Comparison of ENCODE assay signal across 22 mouse cellular contexts in genomic region chr2:160756583-160757203, GRCm38 (mm10). TPM values are rescaled to one million over a fixed set of nuclear protein-coding genes. Genes with fewer than 3 reads are reported as not detected.
A peak's percentile ranks its signal among the peaks of the same experiment; 100 is the strongest.
DNase-seq lines count a peak whose midpoint lies in the region; ATAC-seq and TF ChIP-seq lines count a peak whose summit lies in the region.
"Had no signal": no experiment of that assay in that cellular context is flagged by ENCODE, and none has a peak within 500 bp of the region (broad histone marks: within the 10 kb centered on the region; RNA-seq: fewer than 3 reads in every experiment).

No protein-coding gene starts in this region.

- no peak for TF ChIP-seq RAD21 in CH12.LX (IDR thresholded peaks at IDR 0.05; ENCODE audit: low read depth, low read length)

- dilution Hi-C loops in CH12.LX (cut with MboI; ENCODE audit: extremely low pct_ligation_motif_present, extremely low pct_unique_long_range_greater_than_20kb, low sequenced_read_pairs) = no loop called here

- no peak overlapping the region for H3K4me3 ChIP-seq in spleen, adult 2 months (ENCODE audit: extremely low read depth, insufficient read depth, insufficient read length)
- peak overlapping the region in 1 of 3 experiments; percentile 30 for H3K4me3 ChIP-seq in CH12.LX (replicated peaks in 1 of 3; ENCODE audit: low read depth in 2 of 3, low read length in 2 of 3, poor library complexity in 1 of 3)
- H3K4me3 ChIP-seq in kidney, embryonic 14.5 days (ENCODE audit: low read length) = no peak overlapping the region
- H3K4me3 ChIP-seq: forebrain, embryonic 13.5 days; hindbrain, embryonic 13.5 days; kidney, embryonic 15.5 days; limb, embryonic 12.5 days; liver, embryonic 12.5 days; midbrain, embryonic 10.5 days had no signal

- TF ChIP-seq EP300 in CH12.LX (IDR thresholded peaks at IDR 0.05; ENCODE audit: low read length) = peak; percentile 68

- H3K27ac ChIP-seq in spleen, adult 2 months (ENCODE audit: insufficient read depth, low read length) = peak overlapping the region; percentile 59
- H3K27ac ChIP-seq in CH12.LX (ENCODE audit: insufficient read depth, low read depth) = peak overlapping the region; percentile 12; the same call in 1 of the 2 replicates
- H3K27ac ChIP-seq in kidney, embryonic 14.5 days (ENCODE audit: low read depth, low read length) = no peak overlapping the region
- H3K27ac ChIP-seq: forebrain, embryonic 13.5 days; hindbrain, embryonic 13.5 days; kidney, embryonic 15.5 days; limb, embryonic 12.5 days; liver, embryonic 12.5 days; midbrain, embryonic 10.5 days; stomach, postnatal 0 days had no signal

- H3K79me2 ChIP-seq in CH12.LX (replicated peaks; ENCODE audit: control insufficient read depth, extremely low read depth, insufficient read depth, poor library complexity, severe bottlenecking) = no peaks in the 10 kb centered on the region

- no peaks in the 10 kb centered on the region for H3K9me3 ChIP-seq in CH12.LX (replicated peaks; ENCODE audit: low read length)
- no peaks in the 10 kb centered on the region for H3K9me3 ChIP-seq in kidney, embryonic 14.5 days (ENCODE audit: control insufficient read depth, low read length)
- H3K9me3 ChIP-seq: forebrain, embryonic 13.5 days; hindbrain, embryonic 13.5 days; kidney, embryonic 15.5 days; limb, embryonic 12.5 days; liver, embryonic 12.5 days; midbrain, embryonic 10.5 days had no signal

- TF ChIP-seq POLR2A in spleen, adult 2 months (IDR thresholded peaks at IDR 0.05; ENCODE audit: low read depth, low read length) = no peak
- TF ChIP-seq POLR2A in CH12.LX (IDR thresholded peaks at IDR 0.05; ENCODE audit: low read depth, low read length) = no peak

- in situ Hi-C loops in CH12.LX (cut with MboI; ENCODE audit: low pct_ligation_motif_present, low pct_unique_long_range_greater_than_20kb, low sequenced_read_pairs) = no loop called here

- peak; percentile 22 to 56 for DNase-seq in spleen, adult 2 months (ENCODE audit: low read depth in 1 of 2, low spot score in 2 of 2)
- DNase-seq in spleen, postnatal 14 days (ENCODE audit: low spot score in 2 of 2) = no peak
- DNase-seq in A20 (ENCODE audit: low read depth, low spot score) (peak; percentile 85), CH12.LX (ENCODE audit: extremely low read depth) (peak; percentile 68)
- DNase-seq in adrenal gland, adult 8-10 months = no peak
- DNase-seq in frontal cortex, postnatal 36 days (ENCODE audit: low spot score in 2 of 2) = no peak
- DNase-seq: cerebellum, adult 9-10 months; kidney, postnatal 4 days; layer of hippocampus, adult 9-11 months; lung, embryonic 14.5 days; lung, postnatal 36 days; right cerebral cortex, adult 18-20 months had no signal

- no peak overlapping the region for H3K4me2 ChIP-seq in CH12.LX (ENCODE audit: insufficient read depth, low read depth, poor library complexity, severe bottlenecking)
- no peak overlapping the region for H3K4me2 ChIP-seq in kidney, embryonic 14.5 days (replicated peaks; ENCODE audit: low read depth, low read length)
- H3K4me2 ChIP-seq: forebrain, embryonic 13.5 days; hindbrain, embryonic 13.5 days; kidney, embryonic 15.5 days; limb, embryonic 12.5 days; liver, embryonic 12.5 days; lung, embryonic 14.5 days had no signal

- peak; percentile 59 for ATAC-seq in megakaryocyte, adult 5-6 weeks (ENCODE audit: poor library complexity, severe bottlenecking)
- ATAC-seq in kidney, embryonic 14.5 days (ENCODE audit: low FRiP score, low TSS enrichment) = no peak
- ATAC-seq: forebrain, embryonic 13.5 days; intestine, embryonic 16.5 days; liver, embryonic 12.5 days had no signal

- TF ChIP-seq CTCF in spleen, adult 2 months (IDR thresholded peaks at IDR 0.05; ENCODE audit: extremely low read depth, insufficient read depth, insufficient read length, insufficient replicate concordance) = no peak
- TF ChIP-seq CTCF in CH12.LX (conservative IDR thresholded peaks at IDR 0.05 in 1 of 2, IDR thresholded peaks at IDR 0.05 in 1 of 2; ENCODE audit: low read depth in 2 of 2, low read length in 2 of 2) = no peak

- peaks cover 14% of the 10 kb centered on the region; the same call in 1 of the 2 replicates for H3K4me1 ChIP-seq in spleen, adult 2 months (ENCODE audit: control insufficient read depth, insufficient read depth, insufficient read length)
- H3K4me1 ChIP-seq in CH12.LX (ENCODE audit: control insufficient read depth in 1 of 2, insufficient read depth in 2 of 2) = peaks cover 17 to 29% of the 10 kb centered on the region in 2 experiments
- no peaks in the 10 kb centered on the region for H3K4me1 ChIP-seq in kidney, embryonic 14.5 days (ENCODE audit: control insufficient read depth, insufficient read depth, low read length)
- H3K4me1 ChIP-seq: forebrain, embryonic 13.5 days; hindbrain, embryonic 13.5 days; kidney, embryonic 15.5 days; limb, embryonic 12.5 days; liver, embryonic 12.5 days; midbrain, embryonic 10.5 days had no signal

- 33% methylated on average over 6 of the region's 6 CpGs for WGBS in spleen, adult 2 months
- WGBS in kidney, embryonic 14.5 days = 76% methylated on average over 6 of the region's 6 CpGs

- H3K27me3 ChIP-seq in spleen, adult 2 months (ENCODE audit: control insufficient read depth, insufficient read depth, low read length) = no peaks in the 10 kb centered on the region
- no peaks in the 10 kb centered on the region for H3K27me3 ChIP-seq in CH12.LX (replicated peaks)
- H3K27me3 ChIP-seq in kidney, embryonic 14.5 days (ENCODE audit: control insufficient read depth, insufficient read depth, low read length) = no peaks in the 10 kb centered on the region
- H3K27me3 ChIP-seq: forebrain, embryonic 13.5 days; hindbrain, embryonic 13.5 days; kidney, embryonic 15.5 days; limb, embryonic 12.5 days; liver, embryonic 12.5 days had no signal

- H3K9ac ChIP-seq in CH12.LX (ENCODE audit: insufficient read depth, low read depth) = no peak overlapping the region
- H3K9ac ChIP-seq in kidney, embryonic 14.5 days (ENCODE audit: low read depth, low read length) = no peak overlapping the region
- H3K9ac ChIP-seq: forebrain, embryonic 13.5 days; hindbrain, embryonic 13.5 days; kidney, embryonic 15.5 days; limb, embryonic 12.5 days; liver, embryonic 12.5 days; lung, embryonic 14.5 days had no signal

- H3K36me3 ChIP-seq in spleen, adult 2 months (ENCODE audit: control insufficient read depth, insufficient read depth, low read length) = peaks cover 29% of the 10 kb centered on the region
- peaks cover 60 to 91% of the 10 kb centered on the region in 2 experiments for H3K36me3 ChIP-seq in CH12.LX (replicated peaks in 1 of 2; ENCODE audit: control insufficient read depth in 1 of 2, insufficient read depth in 1 of 2, low read length in 1 of 2)
- peaks cover 100% of the 10 kb centered on the region for H3K36me3 ChIP-seq in kidney, embryonic 14.5 days (ENCODE audit: control insufficient read depth, insufficient read depth, low read length)

TF ChIP-seq in CH12.LX, 34 proteins besides CTCF, POLR2A, EP300 and RAD21:
- TF ChIP-seq SIN3A (IDR thresholded peaks at IDR 0.05; ENCODE audit: low read length) (peak; percentile 47), JUN (IDR thresholded peaks at IDR 0.05; ENCODE audit: insufficient read depth, low read depth, low read length) (no peak), HCFC1 (IDR thresholded peaks at IDR 0.05; ENCODE audit: low read depth, low read length) (peak; percentile 32; the same call in 1 of the 2 replicates), TCF12 (IDR thresholded peaks at IDR 0.05; ENCODE audit: low read depth, low read length) (peak; percentile 67; the same call in 1 of the 2 replicates), ZMIZ1 (IDR thresholded peaks at IDR 0.05; ENCODE audit: low read depth, low read length) (no peak; the same call in 1 of the 2 replicates), PAX5 (IDR thresholded peaks at IDR 0.05; ENCODE audit: low read length) (0 out of 2 replicates have a peak, but pooled peaks have one; percentile 50), BHLHE40 (IDR thresholded peaks at IDR 0.05; ENCODE audit: low read depth, low read length) (peak; percentile 58; the same call in 1 of the 2 replicates), MAX (IDR thresholded peaks at IDR 0.05; ENCODE audit: low read length) (peak; percentile 46; the same call in 1 of the 2 replicates), TBP (conservative IDR thresholded peaks at IDR 0.05; ENCODE audit: low read depth, low read length) (0 out of 2 replicates have a peak, but pooled peaks have one; percentile 20), ELF1 (IDR thresholded peaks at IDR 0.05; ENCODE audit: low read depth, low read length) (peak; percentile 57), USF2 (conservative IDR thresholded peaks at IDR 0.05; ENCODE audit: low read depth, low read length) (no peak), IRF4 (IDR thresholded peaks at IDR 0.05; ENCODE audit: low read depth, low read length) (peak; percentile 54), ETS1 (conservative IDR thresholded peaks at IDR 0.05; ENCODE audit: low read depth, low read length) (peak; percentile 73), CHD1 (IDR thresholded peaks at IDR 0.05; ENCODE audit: low read depth, low read length) (no peak), MXI1 (IDR thresholded peaks at IDR 0.05; ENCODE audit: low read depth, low read length) (0 out of 2 replicates have a peak, but pooled peaks have one; percentile 39), MAZ (IDR thresholded peaks at IDR 0.05; ENCODE audit: low read depth, low read length) (no peak), MAFK (IDR thresholded peaks at IDR 0.05; ENCODE audit: insufficient replicate concordance, low read length) (no peak), MEF2A (IDR thresholded peaks at IDR 0.05; ENCODE audit: borderline replicate concordance, low read depth, low read length) (peak; percentile 43; the same call in 1 of the 2 replicates), RCOR1 (conservative IDR thresholded peaks at IDR 0.05; ENCODE audit: low read depth, low read length) (0 out of 2 replicates have a peak, but pooled peaks have one; percentile 20), MYC (IDR thresholded peaks at IDR 0.05; ENCODE audit: low read depth, low read length) (no peak)

RNA-seq across cellular contexts. Expression of gene Plcg1, which starts 25.6 kb away (rescaled TPM):
- polyA plus RNA-seq in spleen, adult 2 months (2012; rRNA removed) = 40.6 and 53.7 TPM in 2 replicates
- total RNA-seq in CH12.LX (2012; rRNA removed) (16.9 and 28.1 TPM in 2 replicates), CH12.LX (2014; rRNA removed) (15.5 and 16.1 TPM in 2 replicates)
- 16.6 and 17.6 TPM in 2 replicates for polyA plus RNA-seq in CH12.LX (2012; ENCODE audit: insufficient read length, low read depth)
- total RNA-seq in megakaryocyte, adult 5-6 weeks (2015) = 3.3 and 6.0 TPM in 2 replicates
- total RNA-seq in megakaryocyte, adult 5-6 weeks (2017) = 6.9 and 9.0 TPM in 2 replicates
- 10 to 100 TPM; 57.8 to 92.9 (median 81.0) TPM for total RNA-seq in adrenal gland, adult 8-10 months (2022)
- 32.9 and 60.3 TPM in 2 replicates for polyA plus RNA-seq in kidney, embryonic 14.5 days (2014; fragmentation: Nextera tagmentation; extraction: Ambion mirVana)

Comparison
In these comparisons a context has a peak if more than half of its experiments do, and no peak if none do; other contexts are left out.
1. DNase-seq: peak in spleen, adult 2 months (2 of 2), A20 (single experiment) and CH12.LX (single experiment); none in spleen, postnatal 14 days (0 of 2), adrenal gland, adult 8-10 months (single experiment) and frontal cortex, postnatal 36 days (0 of 2).